Mouse (Mus musculus) testis, postnatal 10 days (tissue): ENCODE measurements around the gene Thada.
"Not testable (repeated sequence)": the region's sequence is repeated elsewhere in the genome, so short reads cannot be mapped to it uniquely, and the experiment has no call there.

Source experiments
- DNase-seq: peaks from one replicate; pipeline ENCODE4 v3.0.0; 2021; ENCODE audit warnings: low spot score

The Thada gene

DNA sequence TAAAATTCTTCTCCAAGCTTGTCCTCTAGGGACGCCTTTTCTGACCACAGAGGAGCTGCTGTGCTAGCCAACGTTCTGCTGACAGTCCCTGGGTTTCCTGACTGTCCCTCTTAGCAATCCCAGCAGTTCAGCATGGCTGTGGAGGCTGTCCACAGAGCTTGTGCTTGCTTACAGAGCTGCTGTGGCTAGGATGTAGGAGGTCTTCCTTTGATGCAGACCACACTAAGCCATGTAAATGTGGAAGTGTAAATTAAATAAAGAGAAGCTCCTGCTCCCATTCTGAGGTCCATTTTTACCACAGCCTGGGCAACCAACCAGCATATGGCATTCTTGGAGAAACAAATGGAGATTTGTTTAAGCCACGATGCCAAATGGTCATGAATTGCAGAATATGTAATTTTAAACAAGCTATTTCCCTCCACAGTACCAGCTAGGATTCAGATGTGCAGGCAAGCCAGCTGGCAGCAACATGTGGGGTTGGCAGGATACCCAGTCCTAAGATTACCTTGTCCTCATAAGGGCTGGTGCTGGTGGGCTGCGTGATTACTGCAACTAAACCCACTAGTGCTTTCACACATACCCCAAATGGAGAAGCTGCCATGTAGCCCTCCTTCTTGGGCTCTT lies 207.3 kb downstream of the Thada start:
- no peak for DNase-seq

DNA sequence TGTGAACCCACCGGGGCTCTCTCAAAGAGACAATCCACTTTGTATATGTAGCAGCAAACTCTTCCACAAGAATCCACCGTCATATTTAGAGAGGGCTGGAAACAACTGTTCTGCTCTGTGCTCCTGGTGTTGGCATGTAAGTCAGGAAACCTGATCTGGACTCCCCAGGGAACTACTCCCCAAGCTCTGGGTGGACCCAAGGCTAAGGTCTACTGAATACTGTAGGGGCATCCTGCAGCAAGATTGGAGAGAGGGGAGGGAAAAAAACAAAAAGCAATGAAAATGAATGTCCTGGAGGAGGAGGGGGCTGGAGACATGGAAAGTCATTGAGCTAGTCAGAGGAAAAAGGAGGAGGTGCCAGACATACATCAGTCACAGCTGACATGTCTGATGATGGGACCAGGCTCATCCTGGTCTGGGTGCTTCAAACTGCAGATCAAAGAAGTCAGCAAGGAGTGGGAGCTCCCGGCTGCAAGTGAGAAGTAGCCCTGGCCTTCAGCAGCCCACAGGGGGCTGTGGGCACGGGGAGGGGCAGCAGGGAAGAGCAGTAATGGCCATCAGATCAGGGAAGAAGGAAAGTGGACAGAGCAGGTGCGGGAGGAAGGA lies 208.0 kb downstream of the Thada start:
- no peak for DNase-seq

DNA sequence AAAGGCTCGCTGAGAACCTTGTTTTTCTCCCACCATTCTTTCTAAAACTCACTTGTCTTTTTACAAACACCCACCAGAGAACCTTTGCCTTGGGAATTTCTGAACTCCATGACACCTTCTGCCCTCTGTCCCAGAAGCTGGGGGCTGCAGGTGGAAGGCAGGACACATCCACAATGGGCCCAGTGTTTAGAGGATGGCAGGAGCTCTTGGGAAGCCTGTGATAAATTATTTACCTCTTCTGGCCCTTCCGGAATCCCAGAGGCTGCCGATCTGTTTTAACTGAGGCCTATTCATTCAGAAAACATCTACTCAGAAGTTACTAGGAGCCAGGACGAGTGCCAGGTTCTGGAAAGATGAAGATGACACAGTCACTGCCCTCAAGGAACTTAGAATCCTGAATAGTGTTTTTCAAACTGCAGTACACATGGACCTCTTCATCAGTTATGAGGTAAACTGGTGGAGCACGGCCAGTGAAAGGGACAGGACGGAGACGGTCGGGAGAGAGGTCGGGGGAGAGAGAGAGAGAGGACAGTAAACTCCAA lies 209.7 kb downstream of the Thada start:
- DNase-seq = no peak

DNA sequence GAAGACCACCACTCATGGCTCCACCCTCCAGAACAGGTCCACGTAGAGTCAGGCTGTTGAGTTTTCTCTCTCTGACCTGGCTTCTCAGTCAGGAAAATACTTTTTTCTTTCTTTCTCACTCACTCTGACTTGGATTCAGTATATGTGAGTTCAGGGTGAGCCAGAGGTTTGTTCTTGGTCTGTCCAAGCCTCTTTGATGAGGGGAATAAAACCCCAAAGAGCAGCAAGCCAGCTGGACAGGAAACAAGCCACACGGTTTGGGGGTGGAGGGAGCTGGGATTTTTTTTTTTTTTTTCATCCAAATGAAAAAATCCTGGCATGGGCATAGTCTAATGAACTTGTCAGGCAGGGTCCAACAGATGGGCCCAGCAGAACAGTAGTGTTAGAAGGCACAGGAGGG lies 210.2 kb downstream of the Thada start:
- DNase-seq = no peak

DNA sequence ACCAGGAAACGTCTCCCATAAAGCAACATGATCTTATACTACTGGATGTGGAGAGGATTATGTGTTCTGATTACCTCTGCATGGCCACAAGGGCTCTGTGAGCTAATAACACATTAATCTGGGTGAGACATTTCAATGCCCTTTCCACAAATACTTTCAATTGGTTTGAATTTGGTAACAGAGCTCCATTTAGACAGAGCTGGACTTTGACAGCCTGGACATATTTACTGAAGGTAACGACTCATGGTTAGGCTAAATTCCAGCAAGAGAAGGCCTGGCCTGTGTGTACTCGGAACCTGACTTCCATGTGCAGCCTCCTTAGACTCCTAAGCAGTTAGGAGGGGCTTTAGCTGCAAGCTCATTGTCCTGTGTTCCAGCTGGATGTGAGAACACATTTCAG lies 214.6 kb downstream of the Thada start:
- no peak for DNase-seq

DNA sequence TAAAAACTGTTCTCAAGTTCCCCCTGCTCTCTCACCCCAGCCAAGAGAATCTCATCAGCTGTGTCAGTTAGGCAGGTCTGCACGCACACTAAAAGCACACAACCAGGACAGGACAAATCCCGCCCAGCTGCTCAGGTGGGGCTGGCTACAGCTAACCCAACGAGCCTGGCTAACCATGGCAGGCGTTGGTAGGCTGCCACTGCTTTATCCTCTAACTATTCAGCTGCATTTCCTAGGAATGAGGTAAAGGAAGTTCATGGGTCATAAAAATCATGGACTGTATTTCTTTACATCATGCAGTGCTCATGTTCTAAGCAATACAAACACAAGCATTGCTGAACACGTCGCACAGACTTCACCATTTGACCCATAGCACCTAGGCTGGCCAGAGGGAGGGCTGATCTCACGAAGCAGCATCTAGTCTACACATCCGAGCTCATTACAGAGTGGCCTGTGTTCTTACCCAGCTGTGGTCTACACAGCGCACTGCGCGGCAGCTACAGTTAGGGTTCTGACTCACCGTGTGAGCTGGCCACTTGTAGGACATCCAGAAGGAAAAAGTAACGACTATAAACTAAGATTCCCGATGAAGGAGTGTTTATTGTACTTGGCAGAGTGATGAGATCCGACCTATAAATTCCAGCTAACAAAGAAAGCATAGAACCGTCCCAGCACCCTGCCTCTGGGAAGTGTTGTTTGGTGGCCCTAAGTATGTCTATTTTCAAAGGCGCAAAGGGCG lies 221.7 kb downstream of the Thada start:
- DNase-seq = no peak

DNA sequence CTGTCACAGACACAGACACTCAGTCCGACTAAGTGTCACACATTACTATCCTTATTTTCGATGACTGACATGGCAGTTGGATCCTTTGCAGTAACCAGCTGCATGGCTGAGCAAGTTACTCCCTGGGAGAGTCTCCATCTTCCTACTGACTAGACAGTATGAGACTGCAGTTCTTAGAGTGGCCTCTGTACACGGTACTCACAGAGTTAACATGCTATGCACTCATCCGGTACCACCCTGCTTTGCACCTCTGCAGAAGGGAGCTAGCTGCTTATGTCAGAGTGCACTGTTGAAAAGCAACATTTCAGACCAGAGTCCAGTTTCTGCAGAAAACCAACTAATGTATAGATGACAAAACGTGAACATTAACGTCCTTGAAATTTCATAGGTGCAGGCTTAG lies 222.2 kb downstream of the Thada start:
- DNase-seq = no peak

DNA sequence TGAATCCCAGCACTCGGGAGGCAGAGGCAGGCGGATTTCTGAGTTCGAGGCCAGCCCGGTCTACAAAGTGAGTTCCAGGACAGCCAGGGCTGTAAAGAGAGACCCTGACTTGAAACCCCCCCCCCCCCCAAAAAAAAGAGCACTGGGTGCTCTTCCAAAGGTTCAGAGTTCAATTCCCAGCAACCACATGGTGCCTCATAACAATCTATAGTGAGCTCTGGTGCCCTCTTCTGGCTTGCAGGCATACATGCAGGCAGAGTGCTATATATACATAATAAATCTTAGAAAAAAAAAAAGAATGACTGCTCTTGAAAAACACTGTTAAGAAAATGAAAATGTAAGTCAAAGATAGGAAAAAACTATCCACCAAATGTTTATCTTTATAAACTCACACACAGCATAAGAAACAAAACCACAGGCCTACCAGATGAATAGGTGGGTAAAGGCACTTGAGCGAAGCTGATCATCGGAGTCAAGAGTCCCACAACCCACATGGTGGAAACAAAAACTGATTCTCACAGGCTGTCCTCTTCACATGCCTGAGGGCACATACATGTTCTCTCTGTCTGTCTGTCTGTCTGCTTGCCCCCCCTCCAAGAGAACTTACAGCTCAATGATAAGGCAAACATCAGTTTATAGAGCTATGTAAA lies 224.6 kb downstream of the Thada start:
- DNase-seq = no peak

DNA sequence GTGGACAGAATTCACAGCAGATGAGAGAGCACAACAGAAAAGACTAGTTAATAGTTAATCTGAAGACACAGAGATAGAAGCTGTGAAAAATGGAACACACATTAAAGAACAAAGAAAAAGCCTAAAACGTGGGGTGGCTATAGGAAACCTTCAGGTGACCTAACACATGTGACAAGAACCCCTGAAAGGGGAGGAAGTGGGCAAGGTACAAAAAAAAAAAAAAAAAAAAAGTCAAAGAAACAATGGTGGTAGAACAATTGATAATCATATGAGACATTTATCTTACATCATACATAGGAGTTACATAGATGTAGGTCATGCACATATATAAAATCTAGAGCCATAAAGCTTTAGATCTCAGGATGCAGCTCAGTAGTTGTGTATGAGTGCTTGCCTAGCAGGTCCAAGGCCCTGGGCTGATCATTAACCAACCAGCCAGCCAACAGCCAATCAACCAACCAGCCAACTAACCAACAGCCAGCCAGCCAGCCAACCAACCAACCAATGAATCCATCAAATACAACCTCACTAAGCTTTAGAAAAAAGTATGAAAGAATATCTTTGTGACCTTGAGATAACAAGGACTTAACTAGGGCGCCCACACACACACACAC lies 226.2 kb downstream of the Thada start:
- no peak for DNase-seq

DNA sequence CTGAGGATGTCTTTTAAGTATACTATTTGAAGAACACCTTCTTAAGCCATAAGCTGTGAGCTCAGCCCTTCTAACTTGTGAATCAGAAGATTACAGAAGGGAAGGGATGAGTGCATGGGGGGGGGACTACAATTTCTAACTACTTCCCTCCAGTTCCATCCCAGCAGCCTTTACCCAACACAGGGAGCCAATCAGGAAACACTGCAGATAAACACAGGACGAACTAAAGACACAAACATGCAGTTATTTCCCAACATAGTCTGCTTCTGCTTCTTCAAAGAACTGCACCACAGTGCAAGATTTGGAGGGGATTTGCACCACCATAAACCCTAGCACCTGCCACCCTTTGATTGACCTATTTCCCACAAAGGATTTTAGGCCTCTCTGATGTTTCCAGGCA lies 227.8 kb downstream of the Thada start:
- DNase-seq = no peak

DNA sequence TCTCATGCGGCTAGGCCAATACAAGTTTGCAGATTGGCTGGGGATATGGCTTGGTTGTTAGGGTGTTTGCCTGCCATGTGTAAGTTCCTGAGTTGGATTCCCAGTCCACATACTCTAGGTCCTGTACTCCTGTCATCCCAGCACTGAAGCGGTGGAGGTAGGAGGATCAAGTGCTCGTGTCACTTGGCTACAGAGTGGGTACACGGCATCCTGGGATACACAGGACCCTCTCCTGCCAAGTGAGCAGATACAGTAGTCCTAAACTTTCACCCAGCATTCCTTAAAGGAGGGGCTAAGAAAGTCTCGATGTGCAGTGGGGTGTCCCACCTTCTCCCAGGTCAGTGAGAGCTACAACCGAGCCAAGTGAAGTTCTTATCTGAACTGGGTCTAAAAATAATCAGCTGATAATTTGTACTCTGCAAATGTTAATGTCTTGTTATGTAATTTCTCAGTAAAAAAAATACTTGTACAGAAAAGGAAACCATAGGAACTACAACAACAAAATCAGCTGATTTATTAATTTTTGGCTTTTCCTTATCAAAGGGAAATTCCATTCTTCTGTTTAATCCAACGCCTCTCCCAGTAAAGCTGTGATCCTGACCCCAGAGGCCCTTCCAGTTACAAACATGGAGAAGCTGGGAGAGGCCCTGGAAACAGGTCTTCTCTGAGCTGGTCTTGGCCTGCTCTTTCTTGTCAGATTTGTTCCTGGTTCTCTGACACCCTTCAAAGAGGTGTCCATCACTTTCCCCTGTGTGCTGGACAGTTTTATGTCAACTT lies 229.0 kb downstream of the Thada start:
- no peak for DNase-seq

DNA sequence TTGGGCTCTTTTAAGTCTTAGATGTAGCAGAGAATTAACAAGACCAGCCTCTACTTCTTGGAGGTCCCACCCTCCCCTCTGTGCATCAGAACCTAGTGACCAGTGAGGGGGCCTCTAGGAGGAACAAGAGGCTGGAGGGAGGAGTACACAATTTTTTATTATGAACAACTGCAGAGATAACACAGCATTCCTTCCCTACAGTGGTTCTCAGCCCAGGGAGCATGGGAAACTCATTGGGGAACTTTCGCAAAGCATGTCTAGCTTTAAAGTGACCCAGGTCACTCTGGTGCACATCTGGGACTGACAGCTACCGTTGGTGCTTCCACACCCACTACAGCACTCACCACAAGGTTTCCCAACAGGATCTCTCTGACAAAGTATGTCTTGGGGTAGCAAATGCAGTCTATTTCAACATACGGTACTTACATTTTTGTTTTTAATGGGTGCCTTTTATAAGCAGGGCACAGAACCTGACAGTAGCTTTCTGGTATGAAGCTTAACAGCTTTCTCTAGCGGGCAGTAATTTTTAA lies 230.5 kb downstream of the Thada start:
- no peak for DNase-seq

DNA sequence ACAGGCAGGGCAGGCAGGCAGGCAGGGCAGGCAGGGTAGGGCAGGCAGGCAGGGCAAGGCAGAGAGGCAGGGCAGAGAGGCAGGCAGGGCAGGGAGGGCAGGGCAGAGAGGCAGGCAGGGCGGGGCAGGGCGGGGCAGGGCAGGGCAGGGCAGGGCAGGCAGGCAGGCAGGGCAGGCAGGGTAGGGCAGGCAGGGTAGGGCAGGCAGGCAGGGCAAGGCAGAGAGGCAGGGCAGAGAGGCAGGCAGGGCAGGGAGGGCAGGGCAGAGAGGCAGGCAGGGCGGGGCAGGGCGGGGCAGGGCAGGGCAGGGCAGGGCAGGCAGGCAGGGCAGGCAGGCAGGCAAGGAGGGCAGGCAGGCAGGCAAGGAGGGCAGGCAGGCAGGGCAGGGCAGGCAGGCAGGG lies 231.2 kb downstream of the Thada start:
- DNase-seq = not testable (repeated sequence)

DNA sequence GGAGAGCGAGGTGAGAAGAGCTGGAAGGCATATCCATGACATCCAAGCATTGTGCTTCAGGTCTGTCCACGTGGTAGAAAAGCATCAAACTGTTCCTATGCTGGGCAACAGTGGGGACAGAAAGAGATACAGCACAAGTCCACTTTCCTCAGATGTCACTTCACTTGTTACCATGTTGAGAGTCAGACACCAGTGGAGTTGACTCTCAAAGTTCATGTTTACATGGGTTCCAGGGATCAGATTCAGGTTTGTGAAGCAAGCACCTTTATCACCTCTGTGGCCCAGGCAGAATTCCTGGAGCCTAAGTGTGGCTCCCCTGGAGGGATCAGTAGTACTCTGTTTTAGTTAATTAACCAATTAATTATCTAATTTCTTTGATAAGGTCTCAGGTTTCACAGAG lies 232.2 kb downstream of the Thada start:
- no peak for DNase-seq

DNA sequence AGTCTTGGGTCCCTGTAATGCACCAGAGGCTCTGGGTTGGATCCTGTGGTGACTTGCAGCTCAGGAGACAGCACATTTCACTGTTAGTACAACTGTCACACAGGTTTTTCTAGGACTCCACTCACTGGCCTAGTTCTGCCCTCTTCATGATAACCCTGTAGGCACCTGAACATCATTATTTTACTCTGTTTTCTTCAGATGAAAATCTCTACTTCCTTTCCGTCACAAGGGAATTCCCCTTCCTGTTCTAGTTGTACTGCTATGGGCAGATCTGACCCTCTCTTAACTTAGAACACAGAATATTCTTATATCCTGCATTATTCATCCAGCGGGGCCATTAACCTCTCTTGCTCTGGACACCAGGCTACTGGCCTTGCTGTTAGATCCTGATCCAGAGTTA lies 234.6 kb downstream of the Thada start:
- no peak for DNase-seq

DNA sequence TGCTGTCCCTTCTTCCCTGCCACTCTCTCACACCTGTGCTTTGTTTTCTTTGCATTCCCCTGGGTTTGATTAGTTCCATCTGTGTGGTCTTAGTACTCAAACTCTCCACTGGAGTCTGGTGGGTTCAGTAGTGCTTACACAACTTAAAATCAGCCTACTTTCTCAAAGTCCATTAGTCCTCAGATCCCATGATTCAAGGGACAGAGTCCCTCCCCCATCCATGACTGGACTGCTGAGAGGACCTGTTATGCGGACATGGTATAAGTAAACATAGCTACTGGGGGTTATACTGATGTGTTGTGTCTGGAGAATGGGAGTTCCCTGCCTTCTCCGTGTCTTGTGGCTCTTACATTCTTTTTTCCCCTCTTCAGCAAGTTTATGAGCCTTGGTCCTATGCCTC lies 237.8 kb downstream of the Thada start:
- DNase-seq = no peak

DNA sequence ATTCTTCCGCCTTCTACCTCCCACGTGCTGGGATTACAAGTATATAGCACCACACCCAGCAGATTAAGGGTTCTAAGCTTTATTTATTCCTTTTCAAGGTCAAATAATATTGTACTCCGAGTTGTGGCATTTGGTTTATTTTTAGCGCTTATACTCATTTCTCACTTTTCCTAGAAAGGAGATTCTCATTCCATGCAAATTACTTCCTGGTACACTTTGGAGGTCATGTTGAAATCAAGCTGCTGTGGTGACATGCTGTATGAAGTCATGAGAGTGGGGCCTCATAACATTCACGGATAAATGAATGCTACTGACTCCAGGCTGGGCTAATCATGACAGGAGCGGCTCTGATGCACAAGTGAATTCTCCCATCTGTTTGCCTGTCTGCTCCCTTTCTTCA lies 239.3 kb downstream of the Thada start:
- DNase-seq = no peak

DNA sequence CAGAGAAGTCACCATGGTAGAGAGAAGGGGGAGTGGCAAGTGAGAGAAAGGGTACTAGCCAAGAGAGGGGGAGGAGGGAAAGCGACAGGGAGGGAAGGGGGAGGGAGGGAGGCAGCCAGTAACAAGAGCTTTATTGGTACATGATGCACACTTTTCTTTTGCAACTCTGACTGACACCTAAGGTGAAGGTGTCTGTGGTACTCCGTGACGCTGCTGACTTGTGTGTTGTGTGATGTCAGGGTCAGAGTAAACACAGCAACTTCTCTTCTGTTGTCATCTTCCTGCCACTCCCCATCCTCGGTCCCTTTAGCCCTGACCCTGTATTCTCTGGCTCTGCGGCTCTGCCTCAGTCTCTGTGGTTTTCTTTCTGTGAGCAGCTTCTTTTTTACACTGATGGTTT lies 239.8 kb downstream of the Thada start:
- DNase-seq = no peak

DNA sequence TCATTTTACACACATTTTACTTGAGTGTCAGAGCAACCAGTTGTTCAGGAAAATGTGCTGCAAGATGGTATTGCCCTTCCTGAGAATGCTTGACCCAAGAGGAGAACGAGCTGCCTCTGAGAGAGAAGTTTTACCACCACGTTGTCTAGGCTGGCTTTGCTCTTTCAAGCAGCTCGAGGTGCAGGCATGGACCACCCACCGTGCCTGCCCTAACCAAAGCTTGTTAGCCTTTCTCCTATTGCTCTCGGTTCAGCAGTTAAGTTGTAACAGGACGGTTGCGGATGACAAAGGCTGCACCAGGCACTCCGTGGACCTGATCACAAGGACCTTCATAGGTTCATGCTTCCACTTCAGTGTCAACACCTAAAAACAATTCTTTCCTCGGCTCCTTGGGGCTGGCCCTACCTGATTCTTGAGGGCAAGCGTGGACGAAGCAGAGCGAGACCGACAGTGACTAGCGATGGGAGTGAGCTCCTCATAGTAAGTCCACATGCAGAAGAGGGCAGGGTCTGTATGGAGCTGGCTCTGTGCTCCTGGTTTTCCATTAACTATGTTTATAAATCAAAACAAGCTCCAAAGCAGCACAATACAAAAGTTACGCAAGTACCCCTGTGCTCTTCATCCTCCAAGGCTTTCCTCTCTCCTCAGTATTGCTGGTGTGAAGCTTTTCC lies 241.7 kb downstream of the Thada start:
- no peak for DNase-seq

DNA sequence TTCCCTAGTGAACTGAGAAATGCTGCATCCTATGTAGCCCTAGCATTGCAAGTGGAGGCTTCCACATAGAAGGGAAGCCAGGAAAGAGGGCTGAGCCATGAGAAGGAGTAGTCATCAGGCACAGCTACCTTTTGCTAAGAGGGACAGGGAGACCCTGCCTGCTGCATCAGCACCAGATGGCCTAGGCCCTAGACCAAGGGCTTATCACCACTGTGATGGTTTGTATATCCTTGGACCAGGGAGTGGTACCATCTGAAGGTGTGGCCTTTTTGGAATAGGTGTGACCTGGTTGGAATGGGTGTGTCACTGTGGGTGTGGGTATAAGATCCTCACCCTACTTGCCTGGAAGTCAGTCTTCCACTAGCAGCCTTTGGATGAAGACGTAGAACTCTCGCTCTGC lies 247.2 kb downstream of the Thada start:
- not testable (repeated sequence) for DNase-seq

DNA sequence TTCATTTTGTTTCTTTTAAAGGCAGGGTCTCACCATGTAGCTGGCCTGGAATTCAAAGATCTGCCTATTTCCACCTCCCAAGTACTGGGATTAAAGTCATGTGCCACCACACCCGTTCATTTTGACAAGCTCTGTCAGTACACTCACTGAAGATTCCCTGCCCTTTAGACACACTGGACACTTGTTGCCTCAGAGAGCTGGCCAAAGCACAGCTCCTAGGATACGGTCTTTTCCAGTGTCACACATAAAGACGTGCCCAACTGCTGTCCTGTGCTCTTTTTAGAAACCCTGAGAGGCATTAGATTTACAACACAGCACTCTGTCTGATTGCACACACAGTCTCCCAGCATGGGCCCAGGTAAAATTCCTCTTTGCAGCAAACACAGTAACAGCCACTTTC lies 248.3 kb downstream of the Thada start:
- DNase-seq = no peak
